Mouse (Mus musculus) B cell, adult 2 months (primary cell): Measurements from ENCODE around the gene Plbd2.

Experiments used
- DNase-seq, 2 experiments: peaks; one replicate each; pipeline ENCODE4 v3.0.0; 2022

Plbd2 gene

GRCm38 (mm10) chr5:120503144-120503795 is at the start of gene Plbd2:
Gene Plbd2, minus strand, starts transcription at chr5:120503625.
- DNase-seq = peak; percentile 82 to 83

DNA sequence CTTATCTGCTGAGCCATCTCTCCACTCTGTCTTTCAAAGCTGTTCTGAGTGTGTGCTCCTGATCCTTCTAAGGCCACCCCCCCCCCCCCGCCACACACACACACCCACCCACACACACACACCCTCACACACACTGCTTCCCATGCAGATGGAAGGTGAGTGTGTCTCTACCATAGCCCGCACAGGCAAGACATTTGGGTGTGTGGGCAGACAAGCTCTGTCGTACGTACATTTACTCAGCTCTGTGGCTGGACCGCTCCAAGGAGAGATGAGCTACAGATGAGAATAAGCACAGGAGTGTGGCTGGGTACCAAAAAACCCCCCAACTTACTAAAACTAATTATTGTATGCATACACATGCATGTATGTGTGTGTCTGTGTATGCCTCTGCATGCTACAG is 47.2 kb upstream of the Plbd2 start:
- DNase-seq = no peak

DNA sequence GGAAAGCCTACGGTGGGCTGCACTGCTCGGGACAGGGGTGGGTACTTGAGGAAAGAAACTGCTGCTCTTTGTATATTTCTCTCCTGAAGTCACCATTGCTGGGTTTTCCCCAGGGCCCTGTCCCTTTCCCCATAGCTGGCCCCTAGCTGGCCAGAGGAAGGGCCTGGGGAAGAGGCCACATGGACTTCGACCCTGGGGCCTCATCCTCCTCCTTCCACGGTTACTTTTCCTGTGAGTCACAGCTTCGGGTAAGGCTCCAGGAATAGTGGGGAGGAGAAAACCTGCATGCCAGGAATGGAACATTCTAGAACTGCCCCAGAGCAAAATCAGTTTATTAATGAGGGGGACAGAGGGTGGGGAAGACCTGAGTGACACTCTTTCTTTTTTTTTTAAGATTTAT is 46.7 kb upstream of the Plbd2 start:
- no peak for DNase-seq

DNA sequence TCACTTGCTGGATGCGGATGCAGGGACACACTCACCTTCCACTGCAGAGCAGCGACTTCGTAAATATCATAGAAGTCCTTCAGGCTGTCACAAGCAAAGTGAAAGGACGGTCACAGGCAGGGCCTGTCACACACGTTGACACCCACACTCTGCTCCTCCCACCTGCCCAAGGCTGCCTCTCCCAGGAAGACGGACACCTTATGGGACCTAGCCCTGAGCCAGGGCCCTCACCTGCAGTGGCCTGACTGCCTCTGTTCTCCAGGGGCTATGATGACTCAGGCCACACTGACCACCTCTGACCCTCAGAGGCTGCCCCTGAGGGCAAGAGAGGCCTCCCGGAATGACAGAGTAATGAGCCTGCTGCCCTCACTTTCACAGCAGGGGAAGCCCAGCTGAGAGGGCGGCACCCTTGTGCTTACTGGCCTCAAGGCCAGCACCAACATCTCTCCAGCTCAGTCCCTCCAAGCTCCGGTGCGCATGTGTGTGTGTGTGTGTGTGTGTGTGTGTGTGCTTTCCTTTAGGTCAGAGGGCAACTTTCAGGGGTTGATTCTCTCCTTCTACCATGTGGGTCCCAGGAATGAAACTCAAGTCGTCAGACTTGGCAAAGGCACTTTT is 44.9 kb upstream of the Plbd2 start:
- DNase-seq = no peak

DNA sequence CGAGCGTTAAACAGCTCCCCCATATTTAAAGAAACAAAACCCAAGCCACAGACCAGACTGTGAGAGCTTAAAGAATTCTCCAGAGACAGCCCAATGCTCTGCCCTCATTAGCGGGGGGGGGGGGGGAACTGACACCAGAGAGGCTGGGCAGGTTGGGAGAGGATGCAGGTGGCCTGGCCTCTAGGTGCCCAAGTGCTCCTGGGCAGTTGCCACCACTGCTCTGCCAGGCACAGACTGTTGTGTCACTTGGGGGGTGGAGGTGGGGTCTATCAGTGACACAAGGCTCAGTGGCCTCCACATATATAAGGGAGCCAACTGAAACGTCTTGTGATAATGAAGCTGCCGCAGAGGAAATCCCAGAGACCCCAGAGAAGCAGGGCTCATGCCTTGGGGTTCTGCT is 33.2 kb upstream of the Plbd2 start:
- no peak for DNase-seq

- DNase-seq = no peak
These were observed 32.6 kb upstream of the Plbd2 start for GRCm38 (mm10) chr5:120536046-120536445.

DNA sequence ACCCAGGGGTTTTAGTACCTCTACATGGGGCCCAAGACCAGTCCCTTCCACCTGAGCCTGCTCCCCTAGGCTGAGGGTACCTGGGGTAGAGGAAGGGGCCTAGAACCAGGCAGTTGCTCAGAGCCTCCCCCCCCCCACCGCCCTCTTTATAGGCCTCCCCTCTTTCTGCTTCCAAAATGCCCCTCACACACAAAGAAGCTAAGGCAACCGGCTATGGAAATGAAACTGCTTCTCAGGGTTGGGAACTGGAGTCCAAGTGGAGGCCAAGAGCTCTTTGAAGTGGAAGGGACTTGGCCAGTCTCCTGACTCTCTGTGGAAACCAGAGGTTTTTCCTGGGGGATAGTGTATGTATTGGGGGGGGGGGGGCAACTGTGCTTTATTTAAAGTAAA is 31.3 kb upstream of the Plbd2 start:
- DNase-seq = no peak

GRCm38 (mm10) chr5:120534071-120534685 is 30.8 kb upstream of the Plbd2 start:
- no peak for DNase-seq

GRCm38 (mm10) chr5:120531631-120532030 is 28.2 kb upstream of the Plbd2 start:
- DNase-seq = no peak

DNA sequence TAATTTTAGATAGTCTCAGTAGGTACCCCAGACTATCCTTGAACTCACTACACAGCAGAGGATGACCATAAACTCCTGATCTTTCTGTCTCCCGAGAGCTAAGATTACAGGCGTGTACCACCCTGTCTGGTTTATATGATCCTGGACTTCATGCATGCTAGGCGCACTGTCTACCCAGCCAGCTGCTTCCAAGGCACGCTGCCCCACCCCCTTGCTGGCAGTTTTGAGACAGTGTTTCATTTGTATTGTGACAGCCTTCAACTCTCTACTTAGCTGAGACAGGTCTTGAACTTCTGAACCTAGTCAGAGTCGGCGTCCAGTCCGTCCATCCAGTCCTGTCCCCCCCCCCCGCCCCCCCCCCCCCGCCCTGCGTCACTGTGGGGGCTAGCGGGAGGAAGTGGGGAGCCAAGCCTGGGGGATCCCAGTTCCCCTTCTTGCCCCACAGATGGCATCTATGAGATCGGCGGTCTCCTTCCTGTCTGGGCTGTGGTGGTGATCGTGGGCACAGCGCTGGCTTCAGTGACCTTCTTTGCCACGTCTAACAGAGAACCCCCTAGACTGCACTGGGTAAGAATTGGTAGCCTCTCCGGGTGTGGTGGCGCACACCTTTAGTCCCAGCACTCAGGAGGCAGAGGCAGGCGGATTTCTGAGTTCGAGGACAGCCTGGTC is 24.0 kb upstream of the Plbd2 start:
- DNase-seq = peak; percentile 40 to 52

- peak; percentile 52 to 55 for DNase-seq
These were observed 22.9 kb upstream of the Plbd2 start for GRCm38 (mm10) chr5:120526311-120526710.

- no peak for DNase-seq
These were observed 22.3 kb upstream of the Plbd2 start for GRCm38 (mm10) chr5:120525737-120526136.

- DNase-seq = no peak
These were observed 21.3 kb upstream of the Plbd2 start for GRCm38 (mm10) chr5:120524736-120525135.

- DNase-seq = peak; percentile 62 to 65
These were observed 19.2 kb upstream of the Plbd2 start for GRCm38 (mm10) chr5:120522649-120523048.

GRCm38 (mm10) chr5:120517552-120517951 is 14.1 kb upstream of the Plbd2 start:
- DNase-seq = no peak

- no peak for DNase-seq
These were observed 13.0 kb upstream of the Plbd2 start for GRCm38 (mm10) chr5:120516221-120516984.

GRCm38 (mm10) chr5:120515451-120515850 is 12.0 kb upstream of the Plbd2 start:
- no peak for DNase-seq

- DNase-seq = no peak
These were observed 11.3 kb upstream of the Plbd2 start for GRCm38 (mm10) chr5:120514754-120515153.

GRCm38 (mm10) chr5:120514031-120514677 is 10.7 kb upstream of the Plbd2 start:
- DNase-seq = no peak

- DNase-seq = no peak
These were observed 9.6 kb upstream of the Plbd2 start for GRCm38 (mm10) chr5:120512911-120513555.

DNA sequence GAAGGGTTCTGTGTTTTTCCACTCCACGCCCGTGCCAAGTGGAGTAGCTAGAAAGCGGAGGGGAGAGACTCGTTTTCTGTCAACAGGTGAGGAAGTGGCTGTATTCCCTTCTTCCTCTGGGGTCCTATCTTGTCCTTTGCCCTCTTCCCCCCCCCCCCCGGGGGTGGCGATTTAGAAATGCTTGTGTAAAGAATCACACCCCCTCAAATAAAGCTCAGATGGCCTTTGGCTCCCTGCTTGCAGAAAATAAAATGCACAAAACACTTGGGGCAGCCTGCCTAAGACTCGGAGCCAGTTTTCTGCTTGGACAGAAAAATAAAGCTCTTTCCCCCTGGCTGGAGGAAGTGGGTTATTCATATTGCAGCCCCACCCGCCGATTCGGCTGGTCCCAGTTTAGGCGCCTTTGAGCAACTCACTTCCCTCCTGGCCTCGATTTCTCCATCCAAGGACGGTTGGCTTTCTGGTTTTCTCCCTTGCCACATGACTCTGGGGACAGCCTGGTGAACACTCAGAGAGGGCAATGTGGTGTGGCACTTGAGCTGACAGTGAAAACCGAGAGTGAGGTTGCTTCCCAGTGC is 8.3 kb upstream of the Plbd2 start:
- peak in 1 of 2 experiments; percentile 20 for DNase-seq
